Mouse (Mus musculus): Measurements from ENCODE around the gene Ednrb. TPM values are rescaled to one million over a fixed set of nuclear protein-coding genes. Genes with fewer than 3 reads are reported as not detected.
A peak's percentile ranks its signal among the peaks of the same experiment; 100 is the strongest.
"Not testable (repeated sequence)": the region's sequence is repeated elsewhere in the genome, so short reads cannot be mapped to it uniquely, and the experiment has no call there.

Ednrb gene
- polyA plus RNA-seq, 1 experiment from 2014 or later, result 106 TPM

DNA sequence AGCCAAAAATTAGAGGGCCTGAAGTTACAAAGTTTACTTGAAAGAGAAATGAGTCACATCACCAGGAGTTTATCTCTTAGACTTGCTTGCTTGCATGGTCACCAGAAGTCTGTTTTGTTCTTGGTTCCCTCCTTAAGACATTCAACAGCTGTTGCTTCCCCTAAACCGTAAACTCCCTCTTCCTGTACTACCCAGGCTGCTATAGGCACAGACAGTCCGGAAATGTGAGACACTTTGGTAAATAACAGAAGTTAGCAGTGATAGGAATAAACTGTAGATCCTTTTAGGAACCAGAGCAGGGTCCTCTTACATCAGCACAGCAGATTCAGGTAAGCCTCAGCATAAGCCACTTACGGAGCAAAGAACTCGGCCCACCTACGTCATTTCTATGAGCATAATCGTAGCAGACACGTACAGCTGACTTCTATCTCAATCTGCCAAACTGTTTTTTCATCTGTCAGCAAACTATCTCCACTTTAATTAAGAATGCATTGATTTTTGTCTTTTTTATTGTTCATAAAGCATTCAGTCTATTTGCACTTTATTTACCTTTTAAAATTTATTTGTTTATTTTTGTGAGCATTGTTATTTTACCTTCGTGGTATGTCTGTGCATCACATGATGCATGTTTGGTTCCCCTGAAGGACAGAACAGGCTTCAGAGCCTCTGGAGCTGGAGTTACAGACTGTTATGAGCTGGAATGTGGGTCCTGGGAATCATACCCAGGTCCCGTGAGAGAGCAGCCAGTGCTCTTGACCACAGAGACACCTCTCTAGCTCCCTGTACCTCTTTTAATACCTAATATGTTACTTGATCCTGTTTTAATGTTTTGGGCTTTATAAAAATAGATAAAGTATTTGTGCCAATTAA is 58.9 kb downstream of the Ednrb start:
- H3K27me3 ChIP-seq, result no peaks in the 10 kb centered on the region
- H3K27ac ChIP-seq (replicated peaks), result no peak overlapping the region
- no peak overlapping the region for H3K4me2 ChIP-seq (replicated peaks)
- no peak overlapping the region for H3K9ac ChIP-seq (replicated peaks)
- no peaks in the 10 kb centered on the region for H3K36me3 ChIP-seq
- ATAC-seq (ENCODE audit: low FRiP score, low read depth), result no peak
- 82% methylated on average over 9 of the region's 9 CpGs for WGBS
- no peaks in the 10 kb centered on the region for H3K4me1 ChIP-seq
- H3K4me3 ChIP-seq, result no peak overlapping the region
- H3K9me3 ChIP-seq, result peaks cover 5% of the 10 kb centered on the region; the same call in 1 of the 2 replicates

- H3K9ac ChIP-seq (replicated peaks); H3K27me3 ChIP-seq; H3K4me3 ChIP-seq; H3K4me2 ChIP-seq (replicated peaks); H3K9me3 ChIP-seq; H3K36me3 ChIP-seq; ATAC-seq (ENCODE audit: low FRiP score, low read depth): not testable (repeated sequence)
- Histone ChIP-seq H3K4me1 (peaks cover 27% of the 10 kb centered on the region), H3K27ac (replicated peaks) (peak overlapping the region; percentile 90; the same call in 1 of the 2 replicates)
- 97% methylated on average over 6 of the region's 6 CpGs for WGBS
Measured at GRCm38 (mm10) chr14:103780336-103780735, 63.9 kb downstream of the Ednrb start.

DNA sequence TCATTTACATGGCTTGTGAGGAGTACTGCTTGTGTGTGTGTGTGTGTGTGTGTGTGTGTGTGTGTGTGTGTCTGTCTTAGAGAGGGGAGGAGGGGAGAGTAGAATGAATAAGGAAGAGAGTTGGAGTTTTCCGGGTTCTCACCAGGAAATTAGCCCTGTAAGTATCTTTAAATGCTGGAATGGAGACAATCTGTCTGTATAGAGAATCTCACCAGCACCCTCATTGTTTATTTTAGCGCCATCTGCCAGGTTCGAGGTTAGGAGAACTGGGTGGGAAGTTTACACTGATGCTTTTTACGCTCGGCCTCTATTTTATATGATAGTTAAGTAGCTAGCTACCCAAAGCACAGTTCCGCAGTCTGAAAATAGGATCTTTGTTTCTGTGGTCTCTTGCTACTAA is 64.9 kb downstream of the Ednrb start:
- no peaks in the 10 kb centered on the region for H3K36me3 ChIP-seq
- peak overlapping the region; percentile 23; the same call in 1 of the 2 replicates for H3K4me3 ChIP-seq
- peaks cover 5% of the 10 kb centered on the region; the same call in 1 of the 2 replicates for H3K9me3 ChIP-seq
- no peaks in the 10 kb centered on the region for H3K27me3 ChIP-seq
- H3K27ac ChIP-seq (replicated peaks), result peak overlapping the region; percentile 90
- peaks cover 27% of the 10 kb centered on the region for H3K4me1 ChIP-seq
- H3K4me2 ChIP-seq (replicated peaks), result peak overlapping the region; percentile 47
- peak; percentile 19; the same call in 1 of the 2 replicates for ATAC-seq (ENCODE audit: low FRiP score, low read depth)
- H3K9ac ChIP-seq (replicated peaks), result no peak overlapping the region
- WGBS, result 63% methylated on average over 6 of the region's 6 CpGs

GRCm38 (mm10) chr14:103778533-103779151 is 65.6 kb downstream of the Ednrb start:
- H3K36me3 ChIP-seq, result no peaks in the 10 kb centered on the region
- peak overlapping the region; percentile 52; the same call in 1 of the 2 replicates for H3K9ac ChIP-seq (replicated peaks)
- no peaks in the 10 kb centered on the region for H3K27me3 ChIP-seq
- H3K4me2 ChIP-seq (replicated peaks), result peak overlapping the region; percentile 47
- H3K9me3 ChIP-seq, result peaks cover 5% of the 10 kb centered on the region; the same call in 1 of the 2 replicates
- H3K27ac ChIP-seq (replicated peaks), result peak overlapping the region; percentile 90
- peak; percentile 83 for ATAC-seq (ENCODE audit: low FRiP score, low read depth)
- H3K4me3 ChIP-seq, result peak overlapping the region; percentile 23
- WGBS, result 13% methylated on average over 13 of the region's 13 CpGs
- peaks cover 27% of the 10 kb centered on the region for H3K4me1 ChIP-seq

DNA sequence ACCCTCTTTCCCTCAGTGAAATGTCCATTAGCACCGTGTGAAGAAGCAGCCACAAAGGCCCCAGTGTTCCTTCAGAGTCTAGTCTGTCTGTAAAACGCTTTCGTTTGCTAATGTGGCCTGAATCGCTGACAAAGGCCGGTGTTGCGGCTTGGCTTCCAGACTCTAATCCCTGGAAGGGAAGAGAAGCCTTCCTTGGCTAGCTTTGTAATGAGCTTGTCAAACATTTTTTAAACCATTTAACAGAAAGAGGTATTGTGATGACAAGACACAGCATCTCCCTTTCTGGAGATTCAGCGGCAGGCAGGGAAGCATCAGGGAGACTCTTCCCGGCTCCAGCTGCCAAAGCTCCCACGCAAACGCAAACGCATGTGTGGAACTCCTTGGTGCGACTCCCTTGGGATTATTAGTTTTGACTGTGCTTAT is 66.2 kb downstream of the Ednrb start:
- Histone ChIP-seq H3K9me3 (peaks cover 5% of the 10 kb centered on the region; the same call in 1 of the 2 replicates), H3K4me2 (replicated peaks) (peak overlapping the region; percentile 47), H3K4me3 (peak overlapping the region; percentile 23), H3K36me3 (no peaks in the 10 kb centered on the region), H3K9ac (replicated peaks) (peak overlapping the region; percentile 52; the same call in 1 of the 2 replicates), H3K27ac (replicated peaks) (peak overlapping the region; percentile 90), H3K4me1 (peaks cover 27% of the 10 kb centered on the region), H3K27me3 (no peaks in the 10 kb centered on the region)
- peak; percentile 77 for ATAC-seq (ENCODE audit: low FRiP score, low read depth)
- 2% methylated on average over 12 of the region's 12 CpGs for WGBS

- Histone ChIP-seq H3K36me3 (no peaks in the 10 kb centered on the region), H3K27me3 (no peaks in the 10 kb centered on the region), H3K9me3 (peaks cover 4% of the 10 kb centered on the region; the same call in 1 of the 2 replicates), H3K4me3 (no peak overlapping the region), H3K4me2 (replicated peaks) (no peak overlapping the region), H3K27ac (replicated peaks) (peak overlapping the region; percentile 90), H3K9ac (replicated peaks) (no peak overlapping the region), H3K4me1 (peaks cover 27% of the 10 kb centered on the region)
- WGBS, result 24% methylated on average over 4 of the region's 4 CpGs
- ATAC-seq (ENCODE audit: low FRiP score, low read depth), result no peak
Measured at GRCm38 (mm10) chr14:103777386-103777785, 66.8 kb downstream of the Ednrb start.

- H3K27me3 ChIP-seq, result no peaks in the 10 kb centered on the region
- H3K27ac ChIP-seq (replicated peaks), result no peak overlapping the region; the same call in 1 of the 2 replicates
- no peak overlapping the region for H3K4me3 ChIP-seq
- no peak overlapping the region for H3K9ac ChIP-seq (replicated peaks)
- no peak overlapping the region for H3K4me2 ChIP-seq (replicated peaks)
- H3K36me3 ChIP-seq, result no peaks in the 10 kb centered on the region
- WGBS, result 17% methylated on average over 9 of the region's 9 CpGs
- no peak for ATAC-seq (ENCODE audit: low FRiP score, low read depth)
- no peaks in the 10 kb centered on the region for H3K9me3 ChIP-seq
- peaks cover 16% of the 10 kb centered on the region for H3K4me1 ChIP-seq
Measured at GRCm38 (mm10) chr14:103769319-103770245, 74.6 kb downstream of the Ednrb start.

GRCm38 (mm10) chr14:103767488-103767887 is 76.7 kb downstream of the Ednrb start:
- peaks cover 21% of the 10 kb centered on the region for H3K4me1 ChIP-seq
- H3K4me3 ChIP-seq, result no peak overlapping the region
- WGBS, result 31% methylated on average over 6 of the region's 6 CpGs
- no peak overlapping the region for H3K4me2 ChIP-seq (replicated peaks)
- no peak overlapping the region for H3K9ac ChIP-seq (replicated peaks)
- H3K27me3 ChIP-seq, result no peaks in the 10 kb centered on the region
- no peaks in the 10 kb centered on the region for H3K36me3 ChIP-seq
- ATAC-seq (ENCODE audit: low FRiP score, low read depth), result no peak
- H3K9me3 ChIP-seq, result no peaks in the 10 kb centered on the region
- peak overlapping the region; percentile 39; the same call in 1 of the 2 replicates for H3K27ac ChIP-seq (replicated peaks)

Other genes with a start within 250 kb of the Ednrb start
- 22.9 and 28.2 TPM in 2 replicates for gene Slain1, start 194.2 kb downstream of the Ednrb start, polyA plus RNA-seq (2016; fragmentation: Nextera tagmentation; extraction: Ambion mirVana)